Mouse (Mus musculus): ENCODE measurements around the gene Tsc1.

Tsc1 gene

GRCm38 (mm10) chr2:28654295-28654694 is 13.3 kb downstream of the Tsc1 start:
- no peak for DNase-seq

GRCm38 (mm10) chr2:28656216-28656615 is 15.2 kb downstream of the Tsc1 start:
- DNase-seq: no peak

GRCm38 (mm10) chr2:28662891-28663290 is 21.9 kb downstream of the Tsc1 start:
- no peak for DNase-seq

- no peak for DNase-seq
Measured at GRCm38 (mm10) chr2:28665818-28666217, 24.8 kb downstream of the Tsc1 start.

- DNase-seq: no peak
Measured at GRCm38 (mm10) chr2:28671438-28671837, 30.4 kb downstream of the Tsc1 start.

- no peak for DNase-seq
Measured at GRCm38 (mm10) chr2:28676005-28676404, 35.0 kb downstream of the Tsc1 start.

- no peak for DNase-seq
Measured at GRCm38 (mm10) chr2:28680710-28681109, 39.7 kb downstream of the Tsc1 start.

GRCm38 (mm10) chr2:28681718-28682117 is 40.7 kb downstream of the Tsc1 start:
- no peak for DNase-seq

- no peak for DNase-seq
Measured at GRCm38 (mm10) chr2:28685895-28686294, 44.9 kb downstream of the Tsc1 start.

- DNase-seq: no peak
Measured at GRCm38 (mm10) chr2:28688431-28688830, 47.4 kb downstream of the Tsc1 start.

GRCm38 (mm10) chr2:28692692-28693091 is 51.7 kb downstream of the Tsc1 start:
- DNase-seq: no peak

- no peak for DNase-seq
Measured at GRCm38 (mm10) chr2:28698566-28698965, 57.5 kb downstream of the Tsc1 start.

GRCm38 (mm10) chr2:28699361-28700335 is 58.6 kb downstream of the Tsc1 start, which contains the start of the genes Spaca9 and Ak8:
Gene Spaca9, minus strand, starts transcription at chr2:28699727.
Gene Ak8, plus strand, starts transcription at chr2:28700164.
- DNase-seq: peak; percentile 42

GRCm38 (mm10) chr2:28701646-28702262 is 60.7 kb downstream of the Tsc1 start:
- no peak for DNase-seq

GRCm38 (mm10) chr2:28706106-28706636 is 65.1 kb downstream of the Tsc1 start:
- DNase-seq: no peak

GRCm38 (mm10) chr2:28706787-28707186 is 65.8 kb downstream of the Tsc1 start:
- DNase-seq: no peak

GRCm38 (mm10) chr2:28713036-28713435 is 72.0 kb downstream of the Tsc1 start:
- no peak for DNase-seq

GRCm38 (mm10) chr2:28722419-28722818 is 81.4 kb downstream of the Tsc1 start:
- DNase-seq: no peak

GRCm38 (mm10) chr2:28723912-28724311 is 82.9 kb downstream of the Tsc1 start:
- DNase-seq: no peak

GRCm38 (mm10) chr2:28727786-28728404 is 86.9 kb downstream of the Tsc1 start:
- no peak for DNase-seq

GRCm38 (mm10) chr2:28730676-28731075 is 89.6 kb downstream of the Tsc1 start:
- no peak for DNase-seq

- no peak for DNase-seq
Measured at GRCm38 (mm10) chr2:28737112-28737511, 96.1 kb downstream of the Tsc1 start.

GRCm38 (mm10) chr2:28740159-28740558 is 99.1 kb downstream of the Tsc1 start:
- no peak for DNase-seq
